Mouse (Mus musculus) kidney, postnatal 0 days (tissue): ENCODE measurements around the gene Vwa8. TPM values are rescaled to one million over a fixed set of nuclear protein-coding genes. Genes with fewer than 3 reads are reported as not detected.
"Not testable (repeated sequence)": the region's sequence is repeated elsewhere in the genome, so short reads cannot be mapped to it uniquely, and the experiment has no call there.

Source experiments
- ATAC-seq: fragments of 200-750 bp; cut with Nextera tagmentation; replicated peaks from 2 replicates; pipeline ENCODE4 v1.8.0; 2017; ENCODE audit warnings: low read depth, moderate number of reproducible peaks, moderate TSS enrichment, moderate library complexity; ENCODE audit not compliant: low FRiP score
- DNase-seq: peaks from one replicate; pipeline ENCODE4 v3.0.0-alpha.2; 2016; ENCODE audit warnings: low spot score
- H3K27ac ChIP-seq: fragments of 300-500 bp; sonication (generic); 2 replicates; pipeline ENCODE4 v1.5.1; 2014; ENCODE audit warnings: mild to moderate bottlenecking
- H3K27me3 ChIP-seq: fragments of 300-500 bp; sonication (generic); 2 replicates; pipeline ENCODE4 v1.6.1; 2014; ENCODE audit warnings: low read length, mixed read lengths; ENCODE audit not compliant: insufficient read depth
- H3K36me3 ChIP-seq: fragments of 300-500 bp; sonication (generic); 2 replicates; pipeline ENCODE4 v1.6.1; 2014; ENCODE audit warnings: low read length, mixed read lengths; ENCODE audit not compliant: insufficient read depth
- H3K4me1 ChIP-seq: fragments of 300-500 bp; sonication (generic); replicated peaks from 2 replicates; pipeline ENCODE4 v1.6.1; 2014; ENCODE audit warnings: antibody characterized with exemption, low read length, mixed read lengths; ENCODE audit not compliant: insufficient read depth
- H3K4me2 ChIP-seq: fragments of 300-500 bp; sonication (generic); 2 replicates; pipeline ENCODE4 v1.6.1; 2014; ENCODE audit warnings: mild to moderate bottlenecking, low read length, moderate library complexity, mixed read lengths
- H3K4me3 ChIP-seq: fragments of 300-500 bp; sonication (generic); replicated peaks from 2 replicates; pipeline ENCODE4 v1.5.1; 2014; ENCODE audit warnings: low read depth, low read length
- H3K9ac ChIP-seq: fragments of 300-500 bp; sonication (generic); 2 replicates; pipeline ENCODE4 v1.6.1; 2014; ENCODE audit warnings: low read depth, low read length
- H3K9me3 ChIP-seq: fragments of 300-500 bp; sonication (generic); replicated peaks from 2 replicates; pipeline ENCODE4 v1.6.1; 2016; ENCODE audit warnings: low read length, inconsistent platforms, mixed read lengths
- CTCF ChIP-seq: IDR thresholded peaks from 2 replicates; pipeline ENCODE4 v1.5.1; 2016; ENCODE audit warnings: antibody characterized with exemption, low read depth, mild to moderate bottlenecking, moderate library complexity
- WGBS: fragments of 180-500 bp; shearing (Covaris S2); extraction: QIAGEN DNeasy Blood & Tissue Kit; methylation state at CpG from one replicate; pipeline ENCODE4 v1.1.7; 2014; 5-methylcytosine and 5-hydroxymethylcytosine counted together
- polyA plus RNA-seq: library from polyadenylated mRNA; unstranded; fragments of >200 nt; fragmentation: Nextera tagmentation; extraction: Ambion mirVana; gene quantifications from 2 replicates; pipeline ENCODE4 v1.2.1, GENCODE M21; 2015

Vwa8 gene
- polyA plus RNA-seq, 1 experiment from 2014 or later, result 18.2 TPM

- WGBS, result 49% methylated on average over 2 of the region's 2 CpGs
- no peak for ATAC-seq
- peak; percentile 40 for DNase-seq
These were observed 135.4 kb downstream of the Vwa8 start for GRCm38 (mm10) chr14:78984296-78984695.

GRCm38 (mm10) chr14:78987543-78987942 lies 138.7 kb downstream of the Vwa8 start:
- WGBS, result 77% methylated on average over 8 of the region's 8 CpGs
- H3K27ac ChIP-seq, result no peak overlapping the region
- no peak overlapping the region for H3K4me2 ChIP-seq
- no peaks in the 10 kb centered on the region for H3K4me1 ChIP-seq
- no peak overlapping the region for H3K4me3 ChIP-seq
- TF ChIP-seq CTCF, result no peak
- H3K36me3 ChIP-seq, result no peaks in the 10 kb centered on the region
- ATAC-seq, result no peak
- no peak overlapping the region for H3K9ac ChIP-seq
- no peaks in the 10 kb centered on the region for H3K9me3 ChIP-seq
- no peak for DNase-seq
- H3K27me3 ChIP-seq, result no peaks in the 10 kb centered on the region

More at GRCm38 (mm10) chr14:78984296-78984695, 135.4 kb downstream of the Vwa8 start:
- no peak for TF ChIP-seq CTCF
- no peaks in the 10 kb centered on the region for H3K9me3 ChIP-seq
- no peaks in the 10 kb centered on the region for H3K27me3 ChIP-seq
- no peak overlapping the region for H3K4me3 ChIP-seq
- H3K9ac ChIP-seq, result no peak overlapping the region
- H3K27ac ChIP-seq, result no peak overlapping the region
- no peak overlapping the region for H3K4me2 ChIP-seq
- no peaks in the 10 kb centered on the region for H3K4me1 ChIP-seq
- H3K36me3 ChIP-seq, result no peaks in the 10 kb centered on the region

- 71% methylated on average over 4 of the region's 4 CpGs for WGBS
- TF ChIP-seq CTCF, result no peak
- Histone ChIP-seq H3K4me3 (no peak overlapping the region), H3K27me3 (no peaks in the 10 kb centered on the region), H3K36me3 (0 out of 2 replicates have a peak, but pooled peaks cover 3% of the 10 kb centered on the region), H3K9me3 (no peaks in the 10 kb centered on the region), H3K27ac (no peak overlapping the region), H3K4me2 (no peak overlapping the region), H3K4me1 (no peaks in the 10 kb centered on the region), H3K9ac (no peak overlapping the region)
- DNase-seq, result no peak
- ATAC-seq, result no peak
These were observed 143.6 kb downstream of the Vwa8 start for GRCm38 (mm10) chr14:78992456-78992855.

GRCm38 (mm10) chr14:78993515-78993914 lies 144.7 kb downstream of the Vwa8 start:
- Histone ChIP-seq H3K27ac (no peak overlapping the region), H3K4me3 (no peak overlapping the region), H3K9me3 (no peaks in the 10 kb centered on the region), H3K4me1 (no peaks in the 10 kb centered on the region), H3K9ac (no peak overlapping the region), H3K27me3 (no peaks in the 10 kb centered on the region), H3K4me2 (no peak overlapping the region), H3K36me3 (0 out of 2 replicates have a peak, but pooled peaks cover 3% of the 10 kb centered on the region)
- DNase-seq (no peak), ATAC-seq (no peak)
- 71% methylated on average over 4 of the region's 4 CpGs for WGBS
- no peak for TF ChIP-seq CTCF

- ATAC-seq, result no peak
- no peak overlapping the region for H3K4me3 ChIP-seq
- no peak overlapping the region for H3K4me2 ChIP-seq
- WGBS, result 96% methylated on average over 2 of the region's 2 CpGs
- 0 out of 2 replicates have a peak, but pooled peaks cover 3% of the 10 kb centered on the region for H3K36me3 ChIP-seq
- no peak overlapping the region for H3K27ac ChIP-seq
- H3K9ac ChIP-seq, result no peak overlapping the region
- DNase-seq, result no peak
- no peaks in the 10 kb centered on the region for H3K9me3 ChIP-seq
- H3K27me3 ChIP-seq, result no peaks in the 10 kb centered on the region
- TF ChIP-seq CTCF, result no peak
- no peaks in the 10 kb centered on the region for H3K4me1 ChIP-seq
These were observed 147.5 kb downstream of the Vwa8 start for GRCm38 (mm10) chr14:78996359-78996758.

- DNase-seq, result peak; percentile 33
- no peak for ATAC-seq
- H3K4me2 ChIP-seq, result no peak overlapping the region
These were observed 154.7 kb downstream of the Vwa8 start for GRCm38 (mm10) chr14:79003576-79003975.

GRCm38 (mm10) chr14:79017710-79018109 lies 168.9 kb downstream of the Vwa8 start:
- DNase-seq, H3K9me3 ChIP-seq, H3K4me3 ChIP-seq, H3K4me1 ChIP-seq, H3K36me3 ChIP-seq, H3K27ac ChIP-seq, H3K4me2 ChIP-seq, H3K9ac ChIP-seq, H3K27me3 ChIP-seq, ATAC-seq: not testable (repeated sequence)
- WGBS, result 75% methylated on average over 5 of the region's 5 CpGs

More at GRCm38 (mm10) chr14:79003576-79003975, 154.7 kb downstream of the Vwa8 start:
- no peak overlapping the region for H3K4me3 ChIP-seq
- H3K27ac ChIP-seq, result no peak overlapping the region
- no peaks in the 10 kb centered on the region for H3K27me3 ChIP-seq
- H3K4me1 ChIP-seq, result no peaks in the 10 kb centered on the region
- no peak overlapping the region for H3K9ac ChIP-seq
- peak; percentile 57 for TF ChIP-seq CTCF
- no peaks in the 10 kb centered on the region for H3K9me3 ChIP-seq
- WGBS, result 75% methylated on average over 1 of the region's 1 CpGs
- no peaks in the 10 kb centered on the region for H3K36me3 ChIP-seq
